Mouse (Mus musculus) CH12.LX (cell line): Measurements from ENCODE around the gene Myh1.

ENCODE experiments used
- CTCF ChIP-seq, 2 experiments: IDR thresholded peaks in 1 of 2; conservative IDR thresholded peaks in 1 of 2; 2 replicates each; pipeline ENCODE4 v1.5.1; 2011 to 2012; ENCODE audit warnings: low read depth in 2 of 2, low read length in 2 of 2, improper control_type of control experiment in 1 of 2, inconsistent platforms in 1 of 2, mild to moderate bottlenecking in 1 of 2, moderate library complexity in 1 of 2
- MXI1 ChIP-seq: IDR thresholded peaks from 2 replicates; pipeline ENCODE4 v1.6.1; 2011; ENCODE audit warnings: mild to moderate bottlenecking, low read depth, low read length, improper control_type of control experiment
- POLR2A ChIP-seq: IDR thresholded peaks from 2 replicates; pipeline ENCODE4 v1.6.1; 2011; ENCODE audit warnings: low read depth, mild to moderate bottlenecking, improper control_type of control experiment, low read length
- ZNF384 ChIP-seq: IDR thresholded peaks from 2 replicates; pipeline ENCODE4 v1.6.1; 2012; ENCODE audit warnings: low read depth, low read length, improper control_type of control experiment, inconsistent platforms

GRCm38 (mm10) chr11:67163701-67164100 is 36.2 kb upstream of the Myh1 start:
- TF ChIP-seq POLR2A = no peak
- TF ChIP-seq MXI1 = no peak
- TF ChIP-seq CTCF (conservative IDR thresholded peaks at IDR 0.05 in 1 of 2, IDR thresholded peaks at IDR 0.05 in 1 of 2; ENCODE audit: low read depth in 2 of 2, low read length in 2 of 2) = no peak
- TF ChIP-seq ZNF384 = no peak
